Mouse (Mus musculus): ENCODE results near the gene Prkci.
A peak's percentile ranks its signal among the peaks of the same experiment; 100 is the strongest.

DNA sequence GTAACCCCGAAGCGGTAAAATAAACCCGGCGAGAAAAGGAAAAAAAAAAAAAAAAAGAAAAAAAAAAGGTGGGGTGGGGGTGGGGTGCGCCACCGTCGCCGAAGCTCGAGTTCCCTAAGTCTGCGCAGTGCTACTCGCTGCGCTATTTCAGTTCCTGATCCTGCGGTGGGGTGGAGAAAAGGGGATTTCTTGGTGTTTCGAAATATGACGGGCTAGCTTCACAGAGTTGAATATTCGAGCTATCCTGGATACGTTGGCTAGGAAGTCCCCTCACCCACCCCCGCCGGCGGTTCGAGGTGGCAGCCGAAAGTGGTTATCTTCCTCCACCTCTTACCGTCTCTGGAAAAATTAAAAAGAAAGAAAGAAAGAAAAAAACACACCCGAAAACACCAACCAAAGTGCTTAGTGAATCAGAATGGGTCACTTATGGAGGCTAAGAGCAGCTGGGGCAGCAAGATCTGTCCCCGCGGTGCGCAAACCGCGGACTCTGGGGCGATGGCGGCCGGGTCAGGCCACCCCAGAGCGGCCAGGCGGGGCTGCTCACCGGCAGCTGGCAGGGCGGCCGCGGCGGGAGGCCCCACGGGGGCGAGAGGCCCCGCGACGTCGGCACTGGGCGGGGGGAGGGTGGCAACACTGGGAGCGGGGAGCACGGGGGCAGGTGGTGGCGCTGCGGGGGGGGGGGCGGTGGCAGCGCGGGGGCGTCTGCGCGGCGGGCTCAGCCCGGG lies 98.2 kb downstream of the Prkci start:
- TF ChIP-seq CTCF (IDR thresholded peaks at IDR 0.05) (no peak), EP300 (IDR thresholded peaks at IDR 0.05) (peak; percentile 44; the same call in 1 of the 2 replicates)

Data from lung, postnatal 0 days (tissue).